Mouse (Mus musculus): ENCODE measurements at regions not wholly inside any gene's neighbourhood (a gene's known extent, or its start where the extent isn't known, plus 50 kb on each side); places are given as distances from the start of the nearest gene placed in this dataset.
"Not testable (repeated sequence)": the region's sequence is repeated elsewhere in the genome, so short reads cannot be mapped to it uniquely, and the experiment has no call there.

DNA sequence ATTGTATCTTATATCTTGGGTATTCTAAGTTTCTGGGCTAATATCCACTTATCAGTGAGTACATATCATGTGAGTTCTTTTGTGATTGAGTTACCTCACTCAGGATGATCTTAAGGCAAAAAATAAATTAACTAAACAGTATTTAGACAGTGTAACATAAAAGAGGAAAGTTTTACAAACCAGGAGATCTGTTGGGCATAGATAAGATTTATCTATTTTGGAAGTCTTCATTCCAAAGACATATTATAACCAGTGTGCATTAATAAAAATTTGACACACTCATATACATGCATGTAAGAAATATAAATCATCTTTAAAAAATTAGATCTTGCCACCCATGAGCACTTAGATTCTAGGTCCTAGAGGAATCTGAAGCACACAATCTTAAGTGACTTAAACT is 343.9 kb upstream of the Fam174a start:
- DNase-seq (ENCODE audit: low spot score), result no peak

DNA sequence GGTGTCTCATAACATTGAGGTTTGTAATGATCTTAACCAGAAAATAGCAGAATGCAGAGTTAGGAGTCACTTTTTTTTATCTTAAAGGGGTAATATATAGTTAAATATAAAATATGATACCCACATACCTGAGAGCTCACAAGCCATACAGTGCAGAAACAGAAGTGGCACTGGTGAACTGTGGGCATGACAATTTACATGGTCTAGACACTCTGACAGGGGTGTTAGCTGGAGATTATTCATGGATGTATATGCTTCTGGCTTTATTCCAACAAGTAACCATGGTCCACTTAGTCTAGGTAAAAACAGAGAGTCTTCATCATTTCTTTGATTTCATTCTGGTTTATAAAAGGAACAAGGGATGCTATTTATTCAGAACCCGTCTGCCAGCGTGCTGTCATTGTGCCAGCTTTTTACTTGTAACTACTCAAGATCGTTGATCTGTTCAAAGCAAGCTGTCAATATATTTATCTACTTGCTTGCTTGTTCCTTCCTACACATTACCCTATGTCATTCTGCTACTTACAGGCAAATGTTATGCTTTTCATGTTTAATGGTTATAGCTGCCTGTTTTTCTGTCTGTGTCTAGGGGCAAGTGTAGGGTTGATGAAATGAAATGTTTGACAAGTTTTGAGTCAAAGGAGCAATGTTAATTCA is 343.2 kb upstream of the Fam174a start:
- DNase-seq (ENCODE audit: low spot score), result peak; percentile 3

DNA sequence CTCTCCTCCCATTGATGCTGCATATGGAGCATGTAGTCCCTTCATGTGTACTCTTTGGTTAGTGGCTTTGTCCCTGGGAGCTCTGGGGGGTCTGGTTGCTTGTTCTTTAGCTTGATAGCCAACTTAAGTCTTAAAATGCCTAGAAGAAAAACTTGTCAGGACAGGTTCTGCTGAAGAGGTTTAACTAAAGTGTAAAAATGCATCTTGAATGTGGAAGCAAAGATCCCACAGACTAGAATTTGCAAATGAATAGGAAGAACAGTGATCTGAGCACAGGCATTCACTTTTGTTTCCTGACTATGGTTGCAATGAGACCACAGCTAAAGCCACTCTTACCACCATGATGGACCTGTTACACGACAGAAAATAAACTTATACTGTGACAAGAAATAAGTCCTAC is 320.1 kb upstream of the Fam174a start:
- no peak for DNase-seq (ENCODE audit: low spot score)

DNA sequence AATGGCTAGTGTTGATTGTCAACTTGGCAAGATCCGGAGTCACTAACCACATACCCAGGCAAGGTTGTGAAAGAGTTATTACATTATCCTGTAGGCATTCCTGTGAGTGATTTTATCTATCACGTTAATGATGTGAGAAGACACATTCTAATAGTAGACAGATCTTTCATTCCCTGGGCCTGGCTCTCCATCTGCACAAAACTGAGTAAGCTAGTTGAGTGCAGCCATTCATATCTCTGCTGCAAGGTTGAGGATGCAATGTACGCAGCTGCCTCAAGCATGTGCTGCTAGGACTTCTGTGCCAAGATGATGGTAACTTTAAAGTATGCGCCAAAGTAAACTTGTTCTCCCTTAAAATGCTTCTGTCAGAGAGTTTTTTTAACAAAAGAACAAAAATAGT is 309.5 kb upstream of the Fam174a start:
- DNase-seq (ENCODE audit: low spot score), result no peak

DNA sequence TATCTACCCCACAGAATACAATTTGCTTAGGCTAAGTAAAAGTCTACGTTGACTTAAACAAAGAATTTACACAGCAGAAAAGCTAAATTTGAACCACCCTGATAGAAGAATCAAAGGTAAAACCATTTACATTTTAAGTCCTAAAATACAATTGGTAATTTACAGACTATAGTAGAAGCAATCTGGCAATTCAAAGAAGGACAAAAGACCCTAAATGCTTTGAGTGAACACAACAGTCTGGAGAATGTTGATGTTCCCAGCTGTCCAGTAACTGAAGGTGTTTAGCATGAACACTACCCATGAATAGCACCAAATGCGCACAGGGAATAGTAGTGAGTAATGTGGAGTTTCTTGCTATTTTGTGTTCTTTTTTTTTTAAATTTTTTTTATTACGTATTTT is 282.8 kb upstream of the Fam174a start:
- no peak for DNase-seq (ENCODE audit: low spot score)

DNA sequence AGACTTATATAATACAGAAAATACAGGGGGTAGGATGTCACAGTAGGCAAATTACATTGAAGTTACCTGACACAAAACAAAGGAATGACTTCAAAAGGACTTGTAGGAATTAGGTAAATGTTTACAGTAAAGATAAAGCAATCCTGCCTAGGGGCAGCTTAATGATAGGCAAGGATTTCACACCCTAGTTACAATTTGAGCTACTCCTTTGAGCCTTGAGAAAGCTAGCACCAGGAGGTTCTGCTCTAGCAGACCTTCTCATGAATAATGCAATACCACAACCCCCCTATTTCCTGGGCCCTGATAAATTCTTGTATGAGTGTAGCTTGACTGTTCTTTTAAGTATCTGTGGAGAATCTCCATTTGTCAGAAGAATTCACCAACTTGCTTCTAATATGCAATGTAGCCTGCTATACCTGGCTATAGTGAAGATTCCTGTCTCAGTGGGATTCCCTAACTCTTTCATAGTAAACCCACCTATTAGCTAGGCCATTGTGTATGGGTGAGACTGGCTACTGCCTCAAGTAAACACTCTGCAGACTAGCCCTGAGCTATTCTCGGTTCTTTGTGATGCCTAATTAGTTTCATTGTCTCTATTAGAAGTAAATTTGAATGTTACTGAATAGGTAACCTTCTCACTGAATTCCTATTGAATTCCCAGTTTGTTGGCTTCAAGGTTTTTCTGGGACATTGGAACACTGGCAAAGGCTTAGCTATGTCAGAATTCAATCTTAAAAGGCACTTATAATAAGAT is 279.6 kb upstream of the Fam174a start:
- DNase-seq (ENCODE audit: low spot score), result not testable (repeated sequence)

DNA sequence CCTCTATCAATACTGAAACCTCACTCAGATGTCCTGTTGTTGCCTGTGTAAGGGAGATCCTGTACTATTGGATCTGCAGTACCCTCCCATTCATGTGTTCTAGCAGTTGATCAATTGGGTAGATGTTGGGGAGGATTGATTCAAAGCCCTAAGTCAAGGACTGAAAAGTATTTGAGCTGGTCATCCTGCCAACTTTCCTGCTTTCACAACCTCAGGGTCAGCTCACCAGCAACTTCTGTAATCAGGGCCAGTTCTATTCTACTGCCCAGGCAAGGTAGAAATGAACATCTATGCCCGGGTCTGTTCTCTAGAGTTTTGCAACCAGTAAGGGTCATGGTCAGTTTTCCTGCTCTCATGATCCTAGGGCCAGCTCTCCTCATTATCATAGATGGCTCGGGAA is 275.0 kb upstream of the Fam174a start:
- no peak for DNase-seq (ENCODE audit: low spot score)

DNA sequence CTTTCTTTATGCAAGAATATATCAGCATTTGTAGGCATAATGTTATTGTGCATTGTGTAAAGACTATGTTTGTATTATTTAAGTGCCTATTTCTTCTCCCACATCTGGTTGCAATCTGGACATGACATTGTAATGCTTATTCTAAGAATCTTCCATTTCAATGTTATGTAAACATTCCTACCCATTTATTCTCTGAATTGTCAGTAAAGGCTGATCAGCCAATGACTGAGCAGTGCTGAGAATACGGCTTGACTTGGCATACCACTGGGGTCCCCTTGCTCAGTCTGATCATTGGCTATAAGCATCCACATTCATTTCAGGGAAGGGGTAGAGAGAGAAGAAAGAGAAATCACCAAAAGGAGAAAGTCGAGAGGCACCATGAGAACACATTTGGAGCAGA is 273.1 kb upstream of the Fam174a start:
- no peak for DNase-seq (ENCODE audit: low spot score)

DNA sequence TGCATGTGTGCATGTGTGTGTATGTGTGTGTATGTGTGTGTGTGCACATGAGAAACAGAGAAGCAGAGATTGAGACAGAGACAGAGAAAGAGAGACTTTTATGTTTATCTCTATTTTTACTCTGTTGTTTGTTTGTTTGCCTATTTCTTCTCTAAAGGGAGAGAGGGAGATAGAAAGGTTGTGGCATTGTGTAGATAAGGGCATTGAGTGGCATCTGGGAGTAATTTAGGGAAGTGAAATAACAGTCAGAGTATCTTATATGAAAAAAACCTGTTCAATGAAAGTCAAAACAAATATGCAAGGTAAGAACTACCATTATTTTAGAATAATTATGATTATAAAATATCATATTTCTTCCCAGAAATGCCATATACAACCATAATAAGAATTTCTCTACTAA is 270.1 kb upstream of the Fam174a start:
- DNase-seq (ENCODE audit: low spot score), result no peak

DNA sequence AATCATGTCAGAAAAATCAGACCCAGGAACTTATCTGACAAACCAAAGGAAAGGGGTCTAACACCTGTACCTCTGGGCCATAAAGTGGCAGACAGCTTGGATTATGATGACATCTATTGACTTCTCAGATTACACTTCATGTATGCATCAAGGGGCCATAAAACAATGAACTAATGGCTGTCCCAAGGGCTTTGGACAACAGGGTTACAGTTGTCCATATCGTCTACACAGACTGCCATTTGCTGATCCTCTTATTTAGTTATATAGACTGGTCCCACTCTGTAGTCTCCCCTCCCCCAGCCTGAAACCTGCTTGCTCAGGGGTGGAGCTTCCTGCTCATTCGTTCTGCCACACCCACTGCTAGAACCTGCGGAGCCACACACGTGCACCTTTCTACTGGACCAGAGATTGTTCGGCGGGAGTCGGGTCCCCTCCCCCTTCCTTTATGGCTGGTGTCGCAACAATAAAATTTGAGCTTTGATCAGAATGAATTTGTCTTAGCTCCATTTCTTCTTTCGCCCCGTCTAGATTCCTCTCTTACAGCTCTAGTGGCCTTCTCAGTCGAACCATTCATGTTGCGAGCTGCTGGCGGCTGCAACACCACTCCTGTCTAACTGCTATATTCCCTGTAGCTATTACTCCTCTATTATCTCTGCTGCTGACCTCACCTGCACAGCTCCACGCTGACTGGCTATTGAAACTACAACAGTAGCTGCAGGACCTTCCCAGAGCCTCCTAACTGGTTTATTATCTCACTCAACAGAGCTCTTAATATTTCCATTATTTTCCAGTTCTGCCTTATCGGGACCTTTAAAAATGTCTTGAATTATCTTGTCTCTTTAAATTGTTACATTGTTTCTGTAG is 248.9 kb upstream of the Fam174a start:
- DNase-seq (ENCODE audit: low spot score), result no peak

DNA sequence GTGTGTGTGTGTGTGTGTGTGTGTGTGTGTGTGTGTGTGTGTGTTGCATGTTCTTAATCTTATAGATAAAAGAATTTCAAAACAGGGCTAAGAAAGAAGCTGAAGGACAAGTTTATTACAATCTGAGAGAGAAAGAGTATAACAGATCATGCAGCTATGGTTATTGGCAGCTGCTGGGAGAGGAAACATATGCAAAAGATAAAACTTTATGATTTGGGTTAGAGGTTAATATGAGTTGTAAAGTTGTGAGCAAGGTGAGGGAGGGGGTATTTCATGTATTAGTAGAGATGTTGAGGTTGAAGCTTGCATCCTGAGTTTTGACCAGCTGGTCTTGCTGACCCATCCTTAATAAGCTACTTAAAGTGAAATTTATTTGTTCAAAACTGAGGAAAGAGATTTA is 247.8 kb upstream of the Fam174a start:
- no peak for DNase-seq (ENCODE audit: low spot score)

DNA sequence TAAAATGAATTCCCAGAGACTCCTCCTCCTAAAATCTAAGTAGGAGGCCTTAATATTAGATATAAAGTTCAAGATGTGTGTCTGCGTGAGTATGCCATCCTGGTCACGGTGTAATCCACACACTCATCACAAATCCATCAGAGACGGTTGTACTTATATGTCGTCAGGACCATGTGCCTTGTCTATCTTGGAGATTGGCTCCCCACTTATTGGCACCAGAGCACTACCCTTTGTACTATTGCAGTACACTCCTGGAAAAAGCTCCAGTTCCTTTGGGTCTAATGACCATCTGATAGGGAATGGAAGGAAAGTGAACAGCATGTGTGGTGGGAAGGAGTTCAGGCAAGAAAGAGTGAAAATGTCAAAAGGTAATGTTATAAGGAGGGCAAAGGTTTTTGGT is 247.4 kb upstream of the Fam174a start:
- DNase-seq (ENCODE audit: low spot score), result no peak

DNA sequence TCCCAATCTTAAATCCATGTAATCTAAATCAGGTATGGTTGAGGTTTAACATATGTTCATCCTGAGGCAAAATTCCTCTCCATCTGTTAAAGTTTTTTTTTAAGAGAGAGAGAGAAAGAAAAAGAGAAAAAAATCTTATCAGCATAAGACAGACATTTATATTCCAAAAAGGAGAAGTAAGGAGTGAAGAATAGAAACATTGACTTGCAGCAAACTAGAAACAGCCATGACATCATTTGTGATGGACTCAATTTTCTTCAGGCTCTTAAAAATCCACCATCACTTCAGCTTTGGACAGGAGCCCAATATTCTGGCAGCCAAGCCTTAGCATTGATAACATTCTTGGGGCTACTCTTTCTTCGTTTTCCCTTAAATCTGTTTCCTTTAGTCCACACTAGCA is 238.3 kb upstream of the Fam174a start:
- no peak for DNase-seq (ENCODE audit: low spot score)

DNA sequence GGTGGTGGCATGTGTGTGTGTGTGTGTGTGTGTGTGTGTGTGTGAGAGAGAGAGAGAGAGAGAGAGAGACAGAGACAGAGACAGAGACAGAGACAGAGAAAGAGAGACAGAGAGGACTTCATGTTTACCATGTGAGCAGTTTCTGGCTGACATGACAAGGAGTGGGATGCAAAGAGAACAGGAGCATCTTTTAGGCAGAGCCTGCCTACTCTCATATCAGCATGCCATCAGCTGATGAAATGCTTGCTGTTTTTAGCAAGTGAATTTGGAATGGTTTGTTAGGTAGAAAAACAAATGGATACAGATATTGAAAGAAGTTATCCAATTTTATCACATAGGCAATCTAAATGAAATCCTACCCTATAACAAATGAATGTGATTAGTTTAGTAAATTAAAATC is 203.5 kb upstream of the Fam174a start:
- DNase-seq (ENCODE audit: low spot score), result peak; percentile 18

DNA sequence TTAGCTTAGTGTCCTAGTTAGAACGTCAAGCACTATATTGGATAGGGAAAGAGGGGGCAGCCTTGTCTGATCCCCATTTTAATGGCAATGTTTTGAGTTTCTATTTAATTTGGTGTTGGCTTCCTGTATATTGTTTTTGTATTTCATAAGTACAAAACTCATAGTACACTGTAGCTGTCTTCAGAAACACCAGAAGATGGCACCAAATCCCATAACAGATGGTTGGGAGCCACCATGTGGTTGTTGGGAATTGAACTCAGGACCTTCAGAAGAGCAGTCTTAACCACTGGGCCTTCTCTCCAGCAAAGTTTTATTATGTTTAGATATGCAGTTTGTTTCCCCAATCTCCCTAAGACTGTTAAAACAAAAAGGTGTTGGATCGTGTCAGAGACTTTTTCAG is 199.9 kb upstream of the Fam174a start:
- DNase-seq (ENCODE audit: low spot score), result no peak

DNA sequence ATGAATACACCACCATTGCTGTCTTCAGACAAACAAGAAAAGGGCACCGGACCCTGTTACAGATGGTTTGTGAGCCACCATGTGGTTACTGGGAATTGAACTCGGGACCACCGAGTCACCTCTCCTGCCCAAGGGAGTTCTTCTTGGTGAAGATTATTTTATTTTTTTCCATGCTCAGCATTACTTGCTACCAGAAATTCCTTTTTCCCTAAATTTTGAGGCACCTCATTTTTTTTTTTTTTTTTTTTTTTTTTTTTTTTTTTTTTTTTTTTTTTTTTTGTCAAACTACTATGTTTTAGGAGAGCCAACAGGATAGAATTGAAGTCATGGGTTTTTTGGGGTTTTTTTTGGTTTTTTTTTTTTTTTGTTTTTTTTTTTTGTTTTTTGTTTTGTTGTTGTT is 165.9 kb upstream of the Fam174a start:
- DNase-seq (ENCODE audit: low spot score), result no peak

DNA sequence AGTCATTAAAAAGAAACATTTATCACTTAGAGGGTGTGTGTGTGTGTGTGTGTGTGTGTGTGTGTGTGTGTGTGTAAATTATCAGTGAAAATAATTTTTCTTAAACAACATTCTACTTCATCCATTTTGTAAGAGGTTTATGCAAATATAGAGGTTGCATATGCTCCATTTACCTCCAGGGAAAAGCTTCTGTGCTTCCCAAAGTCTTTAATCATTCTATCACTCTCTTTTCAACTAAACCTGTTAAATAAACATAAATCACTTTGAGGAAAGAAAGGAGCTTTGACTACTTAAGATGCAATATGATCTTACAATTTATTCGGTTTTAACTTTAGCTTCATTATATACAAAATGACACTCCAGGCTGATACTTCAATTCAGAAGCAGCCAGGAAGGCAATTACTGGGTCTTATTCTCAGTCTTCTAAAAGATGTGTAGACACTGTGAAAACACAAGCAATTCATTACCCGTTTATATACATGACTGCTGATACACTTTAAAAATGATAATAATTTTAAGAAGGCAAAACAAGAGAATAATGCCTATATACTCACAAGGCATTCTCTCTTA is 139.3 kb upstream of the Fam174a start:
- no peak for DNase-seq (ENCODE audit: low spot score)

DNA sequence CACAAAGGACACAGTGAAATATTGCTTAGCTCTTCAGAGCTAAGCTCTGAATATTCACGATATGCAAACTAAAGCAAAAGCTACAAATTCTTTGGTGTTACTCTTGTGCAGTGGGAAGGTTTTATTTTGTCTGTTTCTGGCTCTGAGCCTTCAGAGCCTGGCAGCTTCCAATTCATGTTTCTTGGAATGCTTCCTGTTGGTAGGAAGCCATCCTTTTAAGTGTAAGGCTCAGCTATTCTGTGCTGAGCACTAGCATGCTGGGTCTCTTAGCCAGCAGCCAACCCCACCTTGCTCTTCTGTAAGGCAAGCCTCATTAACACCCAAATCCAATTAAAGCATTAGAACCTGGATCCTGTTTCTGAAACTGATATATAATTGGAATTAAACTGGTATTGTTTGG is 94.5 kb upstream of the Fam174a start:
- DNase-seq (ENCODE audit: low spot score), result peak; percentile 43

DNA sequence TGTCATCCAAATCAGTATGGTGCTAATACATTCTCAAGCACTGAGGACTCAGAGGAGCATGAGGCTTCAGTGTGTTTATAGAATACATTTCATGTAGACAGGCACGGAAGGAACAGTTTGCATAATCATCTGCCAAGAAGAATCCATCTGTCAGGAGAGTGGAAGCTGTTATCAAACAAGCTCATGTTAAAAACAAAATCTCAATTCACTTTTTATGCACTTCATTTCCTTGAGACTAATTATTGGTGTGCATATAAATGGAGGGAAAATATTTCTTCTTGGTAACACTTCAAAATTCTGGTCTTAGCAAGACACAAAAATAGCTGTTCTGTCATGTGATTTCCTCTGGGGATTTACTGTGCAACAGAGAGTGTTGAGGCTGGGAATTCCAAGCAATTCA is 90.1 kb upstream of the Fam174a start:
- DNase-seq (ENCODE audit: low spot score), result peak; percentile 63

DNA sequence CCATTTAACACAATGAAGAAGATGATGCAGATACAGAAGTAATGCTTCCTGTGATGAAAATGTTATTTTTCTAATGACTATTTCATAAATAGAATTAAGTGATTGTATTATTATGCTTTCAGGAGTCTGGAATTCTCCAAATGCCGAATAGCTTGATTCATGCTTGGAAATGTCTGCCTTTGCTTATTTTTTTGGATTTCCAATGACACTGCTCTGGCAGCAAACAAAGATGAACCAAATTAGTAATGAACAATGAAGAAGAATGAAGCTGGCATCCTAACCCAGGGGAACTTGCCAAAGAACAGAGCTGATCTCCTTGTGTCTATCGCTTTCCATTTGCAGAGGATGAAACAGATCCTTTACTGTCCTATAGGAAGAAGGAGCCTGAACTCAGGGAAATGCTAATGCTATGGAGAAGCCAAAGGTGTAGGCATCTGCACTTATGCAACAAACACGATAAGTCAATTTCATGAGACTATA is 71.7 kb upstream of the Fam174a start:
- DNase-seq (ENCODE audit: low spot score), result no peak
